Mouse (Mus musculus): Measurements from ENCODE around the gene Cd47. TPM values are rescaled to one million over a fixed set of nuclear protein-coding genes. Genes with fewer than 3 reads are reported as not detected.

The Cd47 gene
- polyA plus RNA-seq, 2 experiments from 2014 or later: 296 to 343 TPM

GRCm38 (mm10) chr16:49951288-49951691 lies 151.0 kb downstream of the Cd47 start:
- no peak for ATAC-seq

- ATAC-seq: peak; percentile 40
Measured at GRCm38 (mm10) chr16:49951925-49952523, 151.7 kb downstream of the Cd47 start.

- no peak for ATAC-seq
Measured at GRCm38 (mm10) chr16:49953817-49954216, 153.5 kb downstream of the Cd47 start.

GRCm38 (mm10) chr16:49954909-49955308 lies 154.6 kb downstream of the Cd47 start:
- ATAC-seq: no peak

GRCm38 (mm10) chr16:49955325-49955724 lies 155.0 kb downstream of the Cd47 start:
- no peak for ATAC-seq

GRCm38 (mm10) chr16:49955952-49956351 lies 155.6 kb downstream of the Cd47 start:
- no peak for ATAC-seq

GRCm38 (mm10) chr16:49956531-49957302 lies 156.4 kb downstream of the Cd47 start:
- no peak for ATAC-seq

- peak; percentile 62 for ATAC-seq
Measured at GRCm38 (mm10) chr16:49958900-49959436, 158.6 kb downstream of the Cd47 start.

- peak; percentile 72 for ATAC-seq
Measured at GRCm38 (mm10) chr16:49962305-49962704, 162.0 kb downstream of the Cd47 start.

GRCm38 (mm10) chr16:49964321-49964986 lies 164.1 kb downstream of the Cd47 start:
- no peak for ATAC-seq

Other genes with a start within 250 kb of the Cd47 start
- gene Ift57, start 101.3 kb upstream of the Cd47 start, polyA plus RNA-seq (2017; shearing (Covaris generic)): 1 to 10 TPM; 4.8 TPM

All from activated CD4-positive, CD25-positive, alpha-beta regulatory T cell, adult 4 months (primary cell).